Mouse (Mus musculus): Measurements from ENCODE around the gene Eaf2. TPM values are rescaled to one million over a fixed set of nuclear protein-coding genes. Genes with fewer than 3 reads are reported as not detected.

The Eaf2 gene
- total and polyA plus RNA-seq, 3 experiments: 0.27 to 0.68 TPM; not detected in 1

- no peak overlapping the region for H3K9ac ChIP-seq (ENCODE audit: control insufficient read depth, low read depth, low read length, poor library complexity, severe bottlenecking)
- no peaks in the 10 kb centered on the region for H3K79me2 ChIP-seq (ENCODE audit: control insufficient read depth, insufficient read depth, low read length, poor library complexity)
- DNase-seq (ENCODE audit: low read depth, low spot score): no peak
- no peaks in the 10 kb centered on the region for H3K9me3 ChIP-seq (replicated peaks; ENCODE audit: insufficient read depth, low read length)
- TF ChIP-seq MAFK (IDR thresholded peaks at IDR 0.05; ENCODE audit: borderline replicate concordance, low read depth, low read length): no peak
- TF ChIP-seq CHD2 (IDR thresholded peaks at IDR 0.05; ENCODE audit: low read length): no peak
- TF ChIP-seq MYB (IDR thresholded peaks at IDR 0.05; ENCODE audit: low read depth, low read length): no peak
- TF ChIP-seq POLR2AphosphoS2 (IDR thresholded peaks at IDR 0.05; ENCODE audit: low read length): no peak
- TF ChIP-seq RCOR1 (IDR thresholded peaks at IDR 0.05; ENCODE audit: low read depth, low read length): no peak
- TF ChIP-seq POLR2AphosphoS5 (IDR thresholded peaks at IDR 0.05; ENCODE audit: borderline replicate concordance, low read depth, low read length): no peak
- no peak for TF ChIP-seq MAX (IDR thresholded peaks at IDR 0.05; ENCODE audit: low read length)
- no peak for TF ChIP-seq ZNF384 (IDR thresholded peaks at IDR 0.05; ENCODE audit: low read depth, low read length)
- no peak for TF ChIP-seq E2F4 (IDR thresholded peaks at IDR 0.05; ENCODE audit: borderline replicate concordance, low read depth, low read length)
- TF ChIP-seq KAT2A (conservative IDR thresholded peaks at IDR 0.05; ENCODE audit: low read depth, low read length): no peak
- no peak for TF ChIP-seq EP300 (IDR thresholded peaks at IDR 0.05; ENCODE audit: low read depth in 1 of 2, low read length in 2 of 2)
- TF ChIP-seq GABPA (IDR thresholded peaks at IDR 0.05; ENCODE audit: low read depth, low read length): no peak
- no peak for TF ChIP-seq HCFC1 (IDR thresholded peaks at IDR 0.05; ENCODE audit: low read depth, low read length)
- no peak for TF ChIP-seq ZKSCAN1 (IDR thresholded peaks at IDR 0.05; ENCODE audit: low read depth, low read length)
- no peak for TF ChIP-seq CTCF (IDR thresholded peaks at IDR 0.05 in 2 of 3, conservative IDR thresholded peaks at IDR 0.05 in 1 of 3; ENCODE audit: control insufficient read depth in 1 of 3, insufficient read depth in 1 of 3, low read depth in 2 of 3, low read length in 3 of 3, poor library complexity in 1 of 3, severe bottlenecking in 1 of 3)
- no peak for TF ChIP-seq RAD21 (IDR thresholded peaks at IDR 0.05; ENCODE audit: low read depth, low read length)
- TF ChIP-seq SMC3 (IDR thresholded peaks at IDR 0.05; ENCODE audit: low read depth, low read length): no peak
- TF ChIP-seq NRF1 (IDR thresholded peaks at IDR 0.05; ENCODE audit: insufficient read depth, low read depth, low read length, poor library complexity, severe bottlenecking): no peak
- H3K4me1 ChIP-seq (ENCODE audit: control insufficient read depth in 1 of 2, insufficient read depth in 2 of 2, low read length in 2 of 2): no peaks in the 10 kb centered on the region
- no peak overlapping the region for H3K4me3 ChIP-seq (ENCODE audit: control insufficient read depth in 1 of 2, insufficient read depth in 1 of 2, low read depth in 2 of 2, low read length in 2 of 2)
- H3K27ac ChIP-seq (ENCODE audit: control insufficient read depth, low read depth, low read length): no peak overlapping the region
- no peaks in the 10 kb centered on the region for H3K27me3 ChIP-seq (ENCODE audit: control insufficient read depth in 1 of 2, insufficient read depth in 2 of 2, low read length in 2 of 2)
- peaks cover 0 to 2% of the 10 kb centered on the region in 2 experiments; a peak in 1 of 4 replicates for H3K36me3 ChIP-seq (ENCODE audit: control insufficient read depth in 1 of 2, insufficient read depth in 2 of 2, low read length in 2 of 2)
Measured at GRCm38 (mm10) chr16:36921067-36921613, 46.3 kb upstream of the Eaf2 start.

GRCm38 (mm10) chr16:36920410-36920809 lies 45.6 kb upstream of the Eaf2 start:
- Histone ChIP-seq H3K79me2 (ENCODE audit: control insufficient read depth, insufficient read depth, low read length, poor library complexity) (no peaks in the 10 kb centered on the region), H3K9ac (ENCODE audit: control insufficient read depth, low read depth, low read length, poor library complexity, severe bottlenecking) (no peak overlapping the region)
- DNase-seq (ENCODE audit: low read depth, low spot score): no peak

More at GRCm38 (mm10) chr16:36920410-36920809, 45.6 kb upstream of the Eaf2 start:
- TF ChIP-seq TBP (IDR thresholded peaks at IDR 0.05; ENCODE audit: low read depth, low read length) (no peak), SIN3A (IDR thresholded peaks at IDR 0.05; ENCODE audit: low read length) (no peak), RAD21 (IDR thresholded peaks at IDR 0.05; ENCODE audit: low read depth, low read length) (no peak), GATA1 (IDR thresholded peaks at IDR 0.05; ENCODE audit: low read depth, low read length) (no peak), EP300 (IDR thresholded peaks at IDR 0.05; ENCODE audit: low read depth in 1 of 2, low read length in 2 of 2) (no peak), ZMIZ1 (IDR thresholded peaks at IDR 0.05; ENCODE audit: low read depth, low read length) (no peak), UBTF (IDR thresholded peaks at IDR 0.05; ENCODE audit: borderline replicate concordance, insufficient read depth, low read depth, low read length) (no peak), ETS1 (IDR thresholded peaks at IDR 0.05; ENCODE audit: low read depth, low read length) (no peak)
- no peaks in the 10 kb centered on the region for H3K27me3 ChIP-seq (ENCODE audit: control insufficient read depth in 1 of 2, insufficient read depth in 2 of 2, low read length in 2 of 2)
- peaks cover 0 to 2% of the 10 kb centered on the region in 2 experiments; a peak in 1 of 4 replicates for H3K36me3 ChIP-seq (ENCODE audit: control insufficient read depth in 1 of 2, insufficient read depth in 2 of 2, low read length in 2 of 2)
- H3K4me3 ChIP-seq (ENCODE audit: control insufficient read depth in 1 of 2, insufficient read depth in 1 of 2, low read depth in 2 of 2, low read length in 2 of 2): no peak overlapping the region
- no peaks in the 10 kb centered on the region for H3K9me3 ChIP-seq (replicated peaks; ENCODE audit: insufficient read depth, low read length)
- H3K4me1 ChIP-seq (ENCODE audit: control insufficient read depth in 1 of 2, insufficient read depth in 2 of 2, low read length in 2 of 2): no peaks in the 10 kb centered on the region
- no peak overlapping the region for H3K27ac ChIP-seq (ENCODE audit: control insufficient read depth, low read depth, low read length)
